Mouse (Mus musculus): ENCODE data around the gene Cers6.

Cers6 gene

DNA sequence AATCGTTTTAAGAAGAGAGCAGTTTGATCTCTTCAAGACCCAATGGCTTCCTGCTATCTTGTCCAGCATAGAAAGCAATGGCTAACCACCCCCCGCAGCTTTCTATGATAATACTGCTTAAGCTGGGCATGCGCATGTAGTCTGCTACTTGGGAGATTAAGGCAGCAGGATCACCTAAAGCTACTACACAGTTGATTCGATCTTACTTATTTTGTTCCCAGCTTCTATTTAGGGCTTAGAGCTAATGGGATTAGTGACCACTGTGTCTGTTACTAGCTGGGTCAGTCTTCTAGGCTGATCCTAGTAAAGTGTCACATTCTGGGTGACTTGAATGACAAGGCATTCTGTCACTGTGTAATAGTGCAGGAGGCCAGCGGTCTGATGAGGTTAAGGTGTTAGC, 289.6 kb downstream of the Cers6 start:
- DNase-seq (ENCODE audit: low read depth, low spot score): no peak

- no peak for DNase-seq (ENCODE audit: low read depth, low spot score)
Observed at GRCm38 (mm10) chr2:69155861-69156260, 294.6 kb downstream of the Cers6 start.

- DNase-seq (ENCODE audit: low read depth, low spot score): no peak
Observed at GRCm38 (mm10) chr2:69156283-69156682, 295.0 kb downstream of the Cers6 start.

- no peak for DNase-seq (ENCODE audit: low read depth, low spot score)
Observed at GRCm38 (mm10) chr2:69158907-69159306, 297.7 kb downstream of the Cers6 start.
